Mouse (Mus musculus) urinary bladder, postnatal 25 days (tissue): ENCODE data around the gene Trpm7.

Experiments
- DNase-seq: peaks from one replicate; pipeline ENCODE4 v3.0.0; 2022; ENCODE audit warnings: low spot score

The Trpm7 gene

GRCm38 (mm10) chr2:126816644-126817347 lies 59.2 kb downstream of the Trpm7 start:
- no peak for DNase-seq

GRCm38 (mm10) chr2:126815822-126816221 lies 60.2 kb downstream of the Trpm7 start:
- no peak for DNase-seq

DNA sequence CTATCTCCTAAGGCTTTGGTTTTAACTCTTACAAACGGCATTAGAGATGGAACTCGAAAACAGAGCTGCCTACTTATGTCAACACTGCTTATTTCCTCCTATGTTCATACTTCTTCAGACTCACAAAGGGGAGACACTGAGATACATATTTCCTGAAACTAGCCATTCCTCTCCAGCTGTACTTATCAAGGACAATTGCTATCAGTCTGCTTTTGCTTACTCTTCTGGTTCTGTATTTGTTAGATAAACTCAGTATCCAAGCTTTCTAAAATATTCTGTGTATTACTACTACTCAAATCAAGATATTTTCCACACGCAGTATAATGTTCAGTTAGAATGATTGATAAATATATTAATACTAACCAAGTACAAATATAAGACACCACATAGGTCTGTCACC lies 74.0 kb downstream of the Trpm7 start:
- DNase-seq = no peak

- no peak for DNase-seq
Measured at GRCm38 (mm10) chr2:126798455-126798854, 77.6 kb downstream of the Trpm7 start.

GRCm38 (mm10) chr2:126795708-126796107 lies 80.3 kb downstream of the Trpm7 start:
- DNase-seq = no peak

DNA sequence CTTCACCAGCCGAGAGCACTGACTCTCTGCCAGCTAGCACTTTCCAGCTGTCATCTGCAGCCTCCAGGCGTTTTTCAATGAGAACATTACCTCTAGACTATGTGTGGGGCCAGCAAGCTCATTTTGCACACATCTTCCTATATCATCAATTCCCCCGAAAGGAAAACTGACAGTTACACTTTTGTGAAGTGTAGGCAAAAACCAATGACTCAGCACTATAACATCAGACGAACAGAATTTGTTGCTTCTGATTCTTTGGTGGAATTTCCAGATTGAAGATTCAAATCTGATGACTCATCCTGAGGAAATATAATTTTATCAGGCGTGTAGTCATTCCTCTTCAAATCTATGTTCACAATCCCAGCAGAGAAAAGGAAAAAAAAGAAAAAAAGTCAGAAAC lies 83.4 kb downstream of the Trpm7 start:
- DNase-seq = no peak

DNA sequence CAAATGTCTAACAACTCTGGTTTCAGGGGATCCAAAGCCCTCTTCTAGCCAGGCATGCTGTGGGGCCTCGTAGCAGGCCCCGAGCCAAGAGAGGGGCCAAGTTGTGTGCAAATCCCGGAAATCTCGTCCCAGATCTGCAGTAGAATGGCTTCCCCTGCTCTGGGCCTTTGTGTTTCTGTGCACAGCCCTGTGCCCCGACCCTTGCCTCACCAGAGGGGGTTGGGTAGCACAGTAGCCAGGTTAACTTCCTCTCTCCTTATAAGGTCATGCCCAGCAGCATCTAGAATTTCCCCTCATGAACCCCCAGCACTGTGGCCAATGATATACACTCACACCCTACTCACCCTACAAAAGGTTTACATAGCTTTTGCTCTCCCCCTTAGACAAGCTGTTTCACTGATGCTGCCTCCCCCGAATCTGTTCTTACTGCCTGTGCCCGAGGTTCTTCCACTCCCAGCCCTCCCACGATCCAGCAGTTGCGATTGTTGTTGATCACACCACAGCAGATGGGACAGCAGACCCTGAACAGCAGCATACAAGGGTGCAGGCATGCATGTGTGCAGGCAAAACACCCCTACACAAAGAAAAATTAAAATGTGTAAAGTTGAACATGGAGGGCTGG lies 88.2 kb downstream of the Trpm7 start:
- no peak for DNase-seq

DNA sequence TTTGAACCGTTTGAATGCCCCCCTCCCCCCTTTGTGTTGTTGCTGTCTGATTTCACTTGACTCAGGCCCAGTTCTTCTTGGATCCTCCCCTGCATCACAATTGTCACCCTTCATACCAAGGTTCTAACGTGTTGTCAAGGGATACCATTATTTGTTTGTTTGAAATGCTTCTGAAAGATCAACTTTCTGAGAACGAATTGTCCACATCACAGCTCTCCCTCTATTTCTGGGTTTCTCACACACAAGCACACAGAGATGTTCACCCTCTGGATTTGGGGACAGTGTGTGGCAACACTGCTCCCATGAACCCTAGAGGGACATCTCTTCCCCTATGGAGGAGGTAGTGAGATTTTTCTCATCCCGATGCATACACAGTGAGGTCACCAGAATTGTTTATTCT lies 92.7 kb downstream of the Trpm7 start, which contains the start of gene Usp50:
TSS of gene Usp50 (minus strand) at position 101 of the 400 bp plus-strand sequence.
- no peak for DNase-seq

DNA sequence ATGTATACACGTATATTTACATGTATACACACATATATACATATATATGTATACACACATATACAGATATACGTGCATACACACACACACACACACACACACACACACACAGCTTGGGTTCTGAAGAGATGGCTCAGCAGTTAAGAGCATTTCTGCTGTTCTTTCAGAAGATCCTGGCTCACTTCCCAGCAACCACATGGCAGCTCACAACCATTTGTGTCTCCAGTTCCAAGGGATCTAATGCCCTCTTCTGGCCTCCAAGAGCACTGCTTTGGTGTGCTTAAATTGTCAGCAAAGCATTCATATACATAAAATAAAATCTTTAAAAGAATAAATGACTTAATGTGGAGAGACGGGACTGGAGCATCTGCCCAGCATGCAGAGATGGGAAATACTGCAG lies 93.6 kb downstream of the Trpm7 start:
- peak; percentile 13 for DNase-seq

GRCm38 (mm10) chr2:126781478-126781877 lies 94.6 kb downstream of the Trpm7 start:
- DNase-seq = no peak

- no peak for DNase-seq
Measured at GRCm38 (mm10) chr2:126780286-126780685, 95.7 kb downstream of the Trpm7 start.

DNA sequence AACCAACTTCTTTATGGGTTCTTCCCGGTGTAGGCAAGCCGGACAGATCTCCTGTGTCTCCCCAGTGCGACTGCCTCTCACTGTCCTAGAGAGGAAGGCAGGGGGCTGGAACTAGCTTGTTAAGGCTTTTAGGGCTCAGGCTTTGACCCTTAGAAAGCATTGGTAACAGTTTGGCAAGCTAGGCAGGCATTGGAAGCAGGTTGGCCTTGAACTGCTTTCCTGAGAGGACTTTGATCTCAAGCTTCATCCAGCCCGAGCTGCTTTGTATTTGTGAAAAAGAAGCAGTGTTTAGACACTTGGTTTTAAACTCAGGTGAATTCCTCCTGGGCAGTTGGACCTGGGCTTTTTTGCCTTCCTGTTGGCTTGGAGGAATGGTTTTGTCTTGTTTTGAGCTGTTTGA lies 97.2 kb downstream of the Trpm7 start:
- no peak for DNase-seq

DNA sequence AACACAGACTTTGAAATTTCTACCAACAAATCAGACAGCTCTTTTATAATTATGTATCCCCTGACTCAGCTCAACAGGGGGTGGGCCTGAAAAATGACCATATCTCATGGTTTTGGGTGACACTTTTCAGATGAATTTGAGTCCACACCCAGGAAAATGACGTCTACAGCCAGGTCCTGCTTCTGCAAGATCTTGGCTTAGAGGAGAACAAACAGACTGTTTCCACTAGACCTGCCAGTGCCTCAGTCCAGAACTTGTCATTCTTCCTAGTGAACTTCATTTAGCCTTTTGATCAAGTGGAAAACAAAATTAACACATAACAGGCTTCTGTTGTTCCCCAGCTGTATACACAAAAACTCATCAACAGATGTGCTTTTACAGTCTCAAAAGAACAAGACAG lies 99.6 kb downstream of the Trpm7 start:
- no peak for DNase-seq

DNA sequence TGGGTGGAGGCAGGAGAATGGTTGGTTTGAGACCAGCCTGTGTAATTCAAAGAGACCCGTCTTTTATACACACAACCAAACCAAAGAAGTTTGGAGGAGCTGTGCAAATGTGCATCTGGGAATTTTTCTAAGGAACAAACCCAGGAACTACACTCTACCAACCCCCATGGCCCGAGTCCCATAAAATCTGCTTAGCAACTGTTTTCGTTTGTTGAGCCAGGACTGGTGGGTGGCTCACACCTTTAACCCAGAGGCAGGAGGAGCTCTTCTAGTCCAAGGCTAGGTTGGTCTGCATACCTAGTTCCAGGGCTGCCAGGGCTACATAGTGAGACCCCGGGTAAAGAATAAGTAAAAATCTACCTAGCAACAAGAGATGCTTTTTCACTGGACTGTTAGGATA lies 100.1 kb downstream of the Trpm7 start:
- no peak for DNase-seq

- DNase-seq = no peak
Measured at GRCm38 (mm10) chr2:126772217-126772616, 103.8 kb downstream of the Trpm7 start.

GRCm38 (mm10) chr2:126769431-126770181 lies 106.4 kb downstream of the Trpm7 start:
- DNase-seq = no peak

DNA sequence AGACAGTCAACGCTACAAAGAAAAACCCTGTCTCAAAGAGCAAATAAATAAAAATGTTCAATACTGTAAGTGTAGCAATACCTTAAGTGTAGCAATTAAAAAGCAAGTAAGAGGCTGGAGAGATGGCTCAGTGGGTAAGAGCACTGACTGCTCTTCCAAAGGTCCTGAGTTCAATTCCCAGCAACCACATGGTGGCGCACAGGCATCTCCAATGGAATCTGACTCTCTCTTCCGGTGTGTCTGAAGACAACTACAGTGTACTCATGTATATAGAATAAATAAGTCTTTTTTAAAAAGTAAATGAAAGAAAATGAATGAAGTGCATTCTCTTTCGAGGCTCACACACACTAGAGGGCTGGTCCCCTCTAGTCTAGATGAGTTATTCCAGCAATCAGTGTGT lies 107.8 kb downstream of the Trpm7 start:
- no peak for DNase-seq

GRCm38 (mm10) chr2:126767599-126767998 lies 108.4 kb downstream of the Trpm7 start:
- no peak for DNase-seq

GRCm38 (mm10) chr2:126765867-126766582 lies 110.0 kb downstream of the Trpm7 start:
- no peak for DNase-seq

DNA sequence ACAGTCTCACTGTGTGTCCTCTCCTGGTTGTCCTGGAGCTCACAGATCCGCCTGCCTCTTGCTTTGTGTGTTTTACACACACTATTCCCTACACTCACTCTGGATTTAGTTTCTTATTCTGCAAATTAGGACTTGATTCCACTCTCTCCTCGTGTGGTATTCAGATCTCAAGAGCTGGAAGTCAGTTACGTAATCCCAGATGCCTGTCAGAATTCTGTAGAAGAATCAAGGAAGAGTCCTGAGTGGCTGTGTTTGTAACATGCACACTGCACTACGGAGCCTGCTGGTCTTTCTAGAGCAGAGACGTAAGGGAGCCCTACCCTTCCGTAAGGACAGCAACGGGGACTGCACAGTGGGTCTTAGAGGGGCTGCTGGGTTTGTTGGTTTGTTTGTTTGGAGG lies 116.7 kb downstream of the Trpm7 start:
- no peak for DNase-seq

DNA sequence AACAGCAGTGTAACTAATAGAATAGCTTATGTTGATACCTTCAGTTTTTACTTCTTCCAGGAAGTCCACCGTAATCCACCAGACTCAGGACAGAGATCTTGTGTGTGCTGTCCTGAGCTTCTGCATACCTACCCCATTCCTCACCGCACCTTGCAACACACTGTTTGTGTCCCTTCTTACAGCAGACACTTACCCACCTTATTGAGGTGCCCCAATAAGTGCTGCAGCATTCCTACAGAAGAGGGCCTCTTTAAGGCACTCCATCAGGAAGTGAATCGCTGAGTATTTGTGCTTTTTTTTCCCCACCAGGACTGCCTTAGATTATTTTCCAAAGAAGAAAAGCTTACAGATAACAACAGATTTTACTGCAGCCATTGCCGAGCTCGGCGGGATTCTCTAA lies 120.4 kb downstream of the Trpm7 start:
- DNase-seq = no peak

GRCm38 (mm10) chr2:126743389-126743788 lies 132.6 kb downstream of the Trpm7 start:
- DNase-seq = no peak
